Mouse (Mus musculus): ENCODE data around the gene Hsd11b1. TPM values are rescaled to one million over a fixed set of nuclear protein-coding genes. Genes with fewer than 3 reads are reported as not detected.
A peak's percentile ranks its signal among the peaks of the same experiment; 100 is the strongest.

Hsd11b1 gene
- polyA plus RNA-seq, 1 experiment = 3.1 TPM

DNA sequence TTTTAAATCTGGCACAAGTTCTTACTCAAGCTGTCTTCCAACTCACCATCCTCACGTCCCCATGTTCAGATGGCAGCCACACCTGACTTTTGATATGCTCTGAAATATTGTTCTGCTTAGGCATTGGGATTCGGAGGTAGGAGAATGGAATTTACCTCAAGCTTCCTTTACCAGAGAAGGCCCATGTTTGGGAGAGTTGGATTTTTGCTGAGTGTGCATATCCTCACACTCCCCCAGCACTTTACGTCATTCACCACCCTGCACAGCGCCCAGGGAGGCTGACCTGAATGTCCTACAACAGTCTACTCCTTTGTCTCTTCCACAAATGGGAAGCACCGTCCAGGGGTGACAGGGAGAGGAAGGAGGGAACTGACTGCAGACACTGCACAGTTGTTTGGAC, 43.5 kb downstream of the Hsd11b1 start:
- H3K36me3 ChIP-seq (ENCODE audit: control insufficient read depth, insufficient read depth, low read length) = no peaks in the 10 kb centered on the region
- WGBS = 77% methylated on average over 5 of the region's 5 CpGs
- no peak for TF ChIP-seq CTCF (IDR thresholded peaks at IDR 0.05; ENCODE audit: extremely low read depth, insufficient read length, insufficient replicate concordance, low read depth, low read length)
- no peak for TF ChIP-seq POLR2A (IDR thresholded peaks at IDR 0.05; ENCODE audit: low read depth, low read length)
- no peaks in the 10 kb centered on the region for H3K27me3 ChIP-seq (ENCODE audit: control insufficient read depth, insufficient read depth, low read length)
- no peak overlapping the region for H3K4me3 ChIP-seq (ENCODE audit: low read depth, low read length)
- H3K4me1 ChIP-seq (ENCODE audit: control insufficient read depth, insufficient read depth, insufficient read length, low read length) = no peaks in the 10 kb centered on the region
- no peak overlapping the region for H3K27ac ChIP-seq (ENCODE audit: insufficient read depth, low read depth, low read length)

DNA sequence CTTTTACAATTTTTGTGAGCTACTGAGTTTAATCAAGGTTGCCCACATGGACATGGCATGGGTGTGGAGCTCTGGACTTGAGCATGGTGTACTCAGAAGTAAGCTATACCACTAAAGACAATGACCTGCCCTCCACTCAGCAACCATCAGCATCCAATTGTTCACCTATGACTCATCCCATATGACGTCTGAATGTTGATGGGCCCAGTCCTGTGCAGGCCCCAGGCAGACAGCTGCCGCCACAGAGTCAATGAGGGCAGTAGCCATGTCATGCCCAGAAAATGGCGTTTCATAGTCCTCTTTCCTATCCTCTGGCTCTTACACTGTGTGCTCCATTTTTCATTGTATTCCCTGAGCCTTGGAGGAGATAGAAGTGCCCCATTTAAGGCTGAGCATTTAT, 47.9 kb downstream of the Hsd11b1 start:
- no peaks in the 10 kb centered on the region for H3K4me1 ChIP-seq (ENCODE audit: control insufficient read depth, insufficient read depth, insufficient read length, low read length)
- no peak for TF ChIP-seq POLR2A (IDR thresholded peaks at IDR 0.05; ENCODE audit: low read depth, low read length)
- no peak for TF ChIP-seq CTCF (IDR thresholded peaks at IDR 0.05; ENCODE audit: extremely low read depth, insufficient read length, insufficient replicate concordance, low read depth, low read length)
- H3K4me3 ChIP-seq (ENCODE audit: low read depth, low read length) = no peak overlapping the region
- no peaks in the 10 kb centered on the region for H3K27me3 ChIP-seq (ENCODE audit: control insufficient read depth, insufficient read depth, low read length)
- 72% methylated on average over 3 of the region's 3 CpGs for WGBS
- H3K36me3 ChIP-seq (ENCODE audit: control insufficient read depth, insufficient read depth, low read length) = no peaks in the 10 kb centered on the region
- H3K27ac ChIP-seq (ENCODE audit: insufficient read depth, low read depth, low read length) = no peak overlapping the region

DNA sequence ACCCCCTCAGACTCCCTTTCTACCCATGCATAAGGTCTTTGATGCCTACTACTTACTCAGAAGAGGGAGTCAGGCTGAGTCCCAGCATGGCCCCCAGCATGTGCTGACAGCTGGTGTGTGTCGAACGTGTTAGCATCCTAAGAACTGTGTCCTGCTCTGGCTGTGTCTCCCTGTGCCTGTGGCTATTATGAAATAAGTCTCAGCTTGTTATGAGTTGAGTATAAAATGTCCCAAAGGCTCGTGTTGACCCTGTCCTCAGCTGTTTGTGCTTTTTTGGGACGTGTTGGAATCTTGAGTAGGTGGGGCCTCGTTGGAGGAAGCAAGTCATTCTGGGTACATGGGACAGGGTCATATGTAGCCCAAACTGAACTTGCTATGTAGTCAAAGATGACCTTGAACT, 49.8 kb downstream of the Hsd11b1 start:
- Histone ChIP-seq H3K36me3 (ENCODE audit: control insufficient read depth, insufficient read depth, low read length) (no peaks in the 10 kb centered on the region), H3K27ac (ENCODE audit: insufficient read depth, low read depth, low read length) (no peak overlapping the region), H3K4me1 (ENCODE audit: control insufficient read depth, insufficient read depth, insufficient read length, low read length) (no peaks in the 10 kb centered on the region), H3K4me3 (ENCODE audit: low read depth, low read length) (no peak overlapping the region), H3K27me3 (ENCODE audit: control insufficient read depth, insufficient read depth, low read length) (no peaks in the 10 kb centered on the region)
- TF ChIP-seq CTCF (IDR thresholded peaks at IDR 0.05; ENCODE audit: extremely low read depth, insufficient read length, insufficient replicate concordance, low read depth, low read length) = no peak
- TF ChIP-seq POLR2A (IDR thresholded peaks at IDR 0.05; ENCODE audit: low read depth, low read length) = no peak
- 75% methylated on average over 5 of the region's 5 CpGs for WGBS

DNA sequence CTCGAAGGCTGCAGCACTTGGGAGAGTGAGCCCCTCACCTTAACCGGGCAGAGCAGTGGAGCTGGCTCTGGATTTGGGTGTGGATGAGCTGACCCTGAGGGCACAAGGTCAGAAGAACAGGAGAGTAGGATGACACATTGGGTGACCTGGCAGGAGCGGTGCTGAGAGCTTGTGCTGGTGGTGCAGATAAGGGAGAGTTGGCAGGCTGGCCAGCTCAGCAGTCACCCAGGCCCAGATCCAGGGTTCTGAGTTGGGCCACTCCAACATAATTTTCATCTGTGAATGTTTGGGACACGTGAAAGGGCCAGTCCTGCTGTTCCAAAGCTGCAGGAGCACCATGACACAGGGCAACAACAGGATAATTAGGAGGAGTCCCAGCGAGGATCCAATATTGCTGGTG, 52.5 kb downstream of the Hsd11b1 start:
- TF ChIP-seq CTCF (IDR thresholded peaks at IDR 0.05; ENCODE audit: extremely low read depth, insufficient read length, insufficient replicate concordance, low read depth, low read length) = no peak
- no peak for TF ChIP-seq POLR2A (IDR thresholded peaks at IDR 0.05; ENCODE audit: low read depth, low read length)
- Histone ChIP-seq H3K4me3 (ENCODE audit: low read depth, low read length) (no peak overlapping the region), H3K36me3 (ENCODE audit: control insufficient read depth, insufficient read depth, low read length) (no peaks in the 10 kb centered on the region), H3K27me3 (ENCODE audit: control insufficient read depth, insufficient read depth, low read length) (no peaks in the 10 kb centered on the region), H3K4me1 (ENCODE audit: control insufficient read depth, insufficient read depth, insufficient read length, low read length) (no peaks in the 10 kb centered on the region), H3K27ac (ENCODE audit: insufficient read depth, low read depth, low read length) (no peak overlapping the region)
- 67% methylated on average over 5 of the region's 5 CpGs for WGBS

DNA sequence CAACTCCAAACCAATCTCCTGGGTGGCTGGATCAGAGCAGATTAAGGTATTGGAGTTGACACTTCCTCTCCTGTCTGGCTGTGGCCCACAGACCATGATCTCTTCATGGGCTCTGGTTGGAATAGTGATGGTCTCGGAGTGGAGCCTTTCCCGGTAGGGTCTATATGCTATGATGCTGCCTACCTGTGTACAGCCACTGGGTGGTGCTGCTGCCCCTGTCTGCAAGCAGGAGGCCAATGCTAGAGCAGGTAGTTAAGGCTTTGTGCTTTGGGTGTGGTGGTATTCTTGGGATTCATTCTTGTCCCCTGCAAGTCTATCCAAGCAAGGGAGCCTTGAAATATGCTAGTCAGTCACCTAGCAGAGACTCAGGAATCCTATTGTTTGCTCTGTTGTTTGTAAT, 55.7 kb downstream of the Hsd11b1 start:
- Histone ChIP-seq H3K27me3 (ENCODE audit: control insufficient read depth, insufficient read depth, low read length) (no peaks in the 10 kb centered on the region), H3K4me1 (ENCODE audit: control insufficient read depth, insufficient read depth, insufficient read length, low read length) (peaks cover 3% of the 10 kb centered on the region; the same call in 1 of the 2 replicates), H3K4me3 (ENCODE audit: low read depth, low read length) (no peak overlapping the region), H3K27ac (ENCODE audit: insufficient read depth, low read depth, low read length) (no peak overlapping the region; the same call in 1 of the 2 replicates), H3K36me3 (ENCODE audit: control insufficient read depth, insufficient read depth, low read length) (no peaks in the 10 kb centered on the region)
- TF ChIP-seq POLR2A (IDR thresholded peaks at IDR 0.05; ENCODE audit: low read depth, low read length) (no peak), CTCF (IDR thresholded peaks at IDR 0.05; ENCODE audit: extremely low read depth, insufficient read length, insufficient replicate concordance, low read depth, low read length) (peak; percentile 78; the same call in 1 of the 2 replicates)
- WGBS = 32% methylated on average over 2 of the region's 2 CpGs

DNA sequence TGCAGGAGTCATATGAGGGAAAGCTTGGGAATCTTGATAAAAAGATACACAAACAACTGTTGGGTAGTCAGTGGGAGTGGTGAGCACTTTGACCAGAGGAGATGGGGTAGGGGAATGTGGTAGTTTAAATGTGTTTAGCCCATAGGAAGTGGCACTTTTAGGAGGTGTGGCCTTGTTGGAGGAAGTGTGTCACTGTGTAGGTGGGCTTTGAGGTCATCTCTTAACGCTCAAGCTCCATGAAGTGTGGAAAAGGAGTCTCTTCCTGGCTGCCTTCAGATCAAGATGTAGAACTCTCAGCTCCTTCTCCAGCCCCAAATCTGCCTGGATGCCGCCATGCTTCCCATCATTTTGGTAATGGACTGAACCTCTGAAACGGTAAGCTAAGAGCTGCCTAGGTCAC, 56.4 kb downstream of the Hsd11b1 start, which contains the start of gene Lamb3:
TSS of gene Lamb3 (plus strand) at position 197 of the 400 bp plus-strand sequence.
- Histone ChIP-seq H3K36me3 (ENCODE audit: control insufficient read depth, insufficient read depth, low read length) (no peaks in the 10 kb centered on the region), H3K4me1 (ENCODE audit: control insufficient read depth, insufficient read depth, insufficient read length, low read length) (peaks cover 3% of the 10 kb centered on the region; the same call in 1 of the 2 replicates), H3K4me3 (ENCODE audit: low read depth, low read length) (no peak within 1 kb of the TSS), H3K27me3 (ENCODE audit: control insufficient read depth, insufficient read depth, low read length) (no peaks in the 10 kb centered on the region), H3K27ac (ENCODE audit: insufficient read depth, low read depth, low read length) (no peak within 1 kb of the TSS; the same call in 1 of the 2 replicates)
- no peak for TF ChIP-seq POLR2A (IDR thresholded peaks at IDR 0.05; ENCODE audit: low read depth, low read length)
- no peak for TF ChIP-seq CTCF (IDR thresholded peaks at IDR 0.05; ENCODE audit: extremely low read depth, insufficient read length, insufficient replicate concordance, low read depth, low read length)
- 78% methylated on average over 3 of the region's 3 CpGs for WGBS

DNA sequence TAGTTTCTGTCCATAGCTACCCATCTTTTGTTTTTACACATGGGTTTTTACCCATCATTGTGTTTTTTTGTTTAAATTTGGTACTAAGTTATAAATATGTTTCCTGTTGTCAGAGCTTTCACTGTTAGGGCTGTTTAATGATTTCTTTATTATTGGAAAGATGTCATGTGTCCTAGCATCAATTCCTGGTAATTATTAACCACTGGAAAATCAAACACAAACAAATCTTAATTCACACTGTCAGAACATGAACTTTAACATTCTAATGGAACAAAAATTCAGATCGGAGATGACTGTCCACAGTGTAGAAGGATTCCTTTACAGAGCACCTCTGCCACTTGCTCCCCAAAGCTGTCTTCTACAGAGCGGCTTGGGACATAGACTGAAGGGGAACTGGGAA, 58.4 kb downstream of the Hsd11b1 start:
- Histone ChIP-seq H3K27me3 (ENCODE audit: control insufficient read depth, insufficient read depth, low read length) (no peaks in the 10 kb centered on the region), H3K4me1 (ENCODE audit: control insufficient read depth, insufficient read depth, insufficient read length, low read length) (peaks cover 3% of the 10 kb centered on the region; the same call in 1 of the 2 replicates), H3K36me3 (ENCODE audit: control insufficient read depth, insufficient read depth, low read length) (no peaks in the 10 kb centered on the region), H3K4me3 (ENCODE audit: low read depth, low read length) (no peak overlapping the region), H3K27ac (ENCODE audit: insufficient read depth, low read depth, low read length) (no peak overlapping the region)
- TF ChIP-seq POLR2A (IDR thresholded peaks at IDR 0.05; ENCODE audit: low read depth, low read length) (no peak), CTCF (IDR thresholded peaks at IDR 0.05; ENCODE audit: extremely low read depth, insufficient read length, insufficient replicate concordance, low read depth, low read length) (no peak)
- 54% methylated on average over 2 of the region's 2 CpGs for WGBS
